Mouse (Mus musculus): ENCODE results near the gene Lysmd4.
"Not testable (repeated sequence)": the region's sequence is repeated elsewhere in the genome, so short reads cannot be mapped to it uniquely, and the experiment has no call there.

Gene Lysmd4

GRCm38 (mm10) chr7:67232504-67232903 is 10.2 kb downstream of the Lysmd4 start:
- no peak for DNase-seq

DNA sequence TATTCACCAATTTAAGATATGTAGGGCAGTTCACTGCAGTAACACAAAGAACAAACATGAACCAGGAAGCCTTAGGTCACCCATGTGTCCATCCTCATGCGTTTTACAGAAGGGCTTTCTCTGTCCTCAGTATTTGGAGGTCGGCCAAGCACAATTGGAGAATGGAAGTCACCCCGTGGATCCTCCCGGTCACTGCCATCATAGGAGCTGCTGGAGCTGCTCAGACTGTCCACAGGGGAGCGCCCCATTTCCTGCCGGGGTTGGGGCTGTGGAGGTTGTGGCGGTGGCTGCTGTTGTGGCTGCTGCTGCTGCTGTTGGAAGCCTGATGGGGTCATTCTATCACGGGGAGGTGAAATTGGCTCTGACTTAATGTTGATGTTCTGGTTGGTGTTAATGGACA is 12.5 kb downstream of the Lysmd4 start:
- no peak for DNase-seq

DNA sequence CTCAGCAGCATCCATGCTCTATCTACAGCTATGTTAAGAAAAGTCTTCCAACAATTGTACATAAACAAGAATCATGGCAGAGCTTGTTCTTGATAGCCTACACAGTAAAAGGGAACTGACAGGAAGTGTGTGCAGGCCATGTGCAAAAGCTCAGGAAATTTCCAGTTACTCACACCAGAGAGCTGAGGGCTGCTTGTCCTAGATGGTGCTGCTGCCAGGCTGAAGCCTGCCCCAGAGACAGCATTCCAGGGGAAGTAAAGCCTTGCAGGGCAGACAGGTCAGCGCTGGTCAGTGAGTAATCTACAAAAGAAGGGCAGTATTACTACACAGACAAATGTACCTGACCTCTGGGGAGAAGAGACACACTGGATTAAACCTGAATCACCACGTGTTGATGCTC is 14.0 kb downstream of the Lysmd4 start:
- no peak for DNase-seq

- DNase-seq: no peak
Observed at GRCm38 (mm10) chr7:67237752-67238151, 15.4 kb downstream of the Lysmd4 start.

DNA sequence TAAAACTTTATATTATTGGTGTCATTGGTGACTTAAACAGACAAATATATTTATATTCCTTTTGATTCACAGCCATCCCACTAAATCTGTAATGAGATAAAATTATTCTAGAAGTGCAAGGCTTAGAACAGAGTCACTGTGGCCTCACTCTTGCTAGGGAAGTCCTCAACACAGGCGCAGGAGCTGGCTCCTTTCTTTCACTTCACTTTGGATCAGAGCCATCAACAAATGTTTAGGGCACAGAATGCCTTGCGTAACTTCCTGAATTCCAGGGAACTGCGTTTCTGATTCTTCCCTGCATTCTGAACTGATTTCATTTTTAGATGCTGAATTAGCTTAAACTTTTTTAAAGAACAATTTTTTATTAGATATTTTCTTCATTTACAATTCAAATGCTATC is 19.6 kb downstream of the Lysmd4 start:
- no peak for DNase-seq

- no peak for DNase-seq
Observed at GRCm38 (mm10) chr7:67243121-67243893, 21.0 kb downstream of the Lysmd4 start.

GRCm38 (mm10) chr7:67243894-67244282 is 21.5 kb downstream of the Lysmd4 start:
- no peak for DNase-seq

DNA sequence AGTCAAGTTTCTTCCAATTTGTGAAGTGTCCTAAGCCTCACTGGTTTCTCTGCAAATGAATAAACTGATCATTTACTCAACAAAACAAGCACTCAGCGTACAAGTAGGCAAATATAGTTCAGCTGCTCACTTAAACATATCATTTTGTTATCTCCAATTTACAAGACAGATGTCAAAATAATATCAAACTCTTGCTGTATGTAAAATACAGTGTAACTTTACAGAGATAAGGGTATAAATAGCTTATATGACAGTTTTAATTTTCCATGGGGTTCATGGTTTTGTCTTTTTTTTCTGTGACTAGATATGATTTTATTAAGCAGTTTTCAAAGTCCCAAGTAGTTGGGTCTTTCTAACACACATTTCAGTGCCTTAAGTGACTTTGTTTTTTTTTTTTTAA is 22.9 kb downstream of the Lysmd4 start:
- DNase-seq: no peak

GRCm38 (mm10) chr7:67246067-67246466 is 23.7 kb downstream of the Lysmd4 start:
- no peak for DNase-seq

DNA sequence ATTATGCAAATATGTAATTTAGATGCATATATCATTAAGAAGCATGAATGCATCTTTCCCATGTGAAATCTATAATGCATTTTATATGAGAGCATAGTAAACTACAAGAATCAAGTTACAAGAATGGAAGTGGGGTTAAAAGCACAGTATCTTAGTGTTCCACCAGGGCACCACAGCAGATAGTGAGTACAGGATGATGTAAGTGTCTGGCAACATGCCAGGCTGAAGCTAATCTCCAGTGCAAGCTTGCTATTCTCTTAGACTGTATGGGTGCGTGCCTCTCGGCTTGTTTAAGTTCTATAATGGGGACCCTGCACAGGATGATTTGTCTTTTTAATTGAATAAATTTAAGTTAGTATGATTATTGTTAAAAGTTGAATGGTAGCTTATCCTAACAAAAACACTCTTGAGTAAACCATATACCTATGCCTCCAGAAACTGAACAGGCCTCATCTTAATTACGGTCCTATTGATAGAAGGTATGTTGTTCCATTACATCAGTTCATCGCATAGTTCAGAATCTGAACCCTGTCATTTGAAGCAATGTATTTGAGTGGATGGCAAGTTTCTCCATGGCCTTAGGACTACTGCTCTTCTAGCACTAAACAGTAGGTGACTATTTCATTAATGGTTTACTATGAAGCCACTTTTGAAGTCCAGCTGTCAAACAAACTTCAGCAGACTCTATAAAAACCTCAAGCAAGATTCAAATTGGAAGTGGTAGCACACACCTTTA is 37.7 kb downstream of the Lysmd4 start:
- peak; percentile 55 for DNase-seq

DNA sequence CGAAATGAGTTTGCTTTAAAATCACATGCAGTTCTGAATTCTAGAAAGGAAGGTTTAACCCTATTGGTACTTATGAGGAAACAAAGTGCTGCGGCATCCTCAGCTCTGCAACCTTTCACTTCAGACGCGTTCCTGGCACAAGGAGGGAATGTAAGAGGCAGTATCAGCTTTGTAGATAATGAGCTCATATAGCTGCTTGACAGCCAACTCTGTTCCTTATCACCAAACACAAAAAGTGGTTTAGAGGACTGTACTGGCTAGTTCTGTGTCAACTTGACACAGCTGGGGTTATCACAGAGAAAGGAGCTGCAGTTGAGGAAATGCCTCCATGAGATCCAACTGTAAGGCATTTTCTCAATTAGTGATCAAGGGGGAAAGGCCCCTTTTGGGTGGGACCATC is 48.1 kb downstream of the Lysmd4 start:
- DNase-seq: not testable (repeated sequence)

- no peak for DNase-seq
Observed at GRCm38 (mm10) chr7:67283581-67283980, 61.2 kb downstream of the Lysmd4 start.

- DNase-seq: no peak
Observed at GRCm38 (mm10) chr7:67287456-67287855, 65.1 kb downstream of the Lysmd4 start.

- DNase-seq: no peak
Observed at GRCm38 (mm10) chr7:67291356-67291755, 69.0 kb downstream of the Lysmd4 start.

DNA sequence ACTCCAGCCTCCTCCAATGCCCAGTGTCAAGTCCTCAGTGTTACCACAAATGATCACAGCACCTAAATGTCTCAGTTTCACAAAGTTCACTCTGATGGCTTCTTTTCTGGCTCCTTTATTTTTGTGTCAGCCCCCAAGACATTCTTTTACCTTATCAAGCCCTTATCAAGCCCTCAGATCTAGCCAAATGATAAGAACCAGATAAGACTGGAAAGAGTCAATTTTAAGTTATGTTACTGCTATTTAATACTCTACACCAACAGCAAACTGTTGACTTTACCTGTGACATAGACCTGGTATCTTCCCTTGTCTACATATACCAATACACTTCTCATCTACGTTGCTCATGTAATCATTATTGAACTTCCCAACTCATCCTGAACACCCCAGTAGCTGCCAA is 74.1 kb downstream of the Lysmd4 start:
- DNase-seq: no peak

DNA sequence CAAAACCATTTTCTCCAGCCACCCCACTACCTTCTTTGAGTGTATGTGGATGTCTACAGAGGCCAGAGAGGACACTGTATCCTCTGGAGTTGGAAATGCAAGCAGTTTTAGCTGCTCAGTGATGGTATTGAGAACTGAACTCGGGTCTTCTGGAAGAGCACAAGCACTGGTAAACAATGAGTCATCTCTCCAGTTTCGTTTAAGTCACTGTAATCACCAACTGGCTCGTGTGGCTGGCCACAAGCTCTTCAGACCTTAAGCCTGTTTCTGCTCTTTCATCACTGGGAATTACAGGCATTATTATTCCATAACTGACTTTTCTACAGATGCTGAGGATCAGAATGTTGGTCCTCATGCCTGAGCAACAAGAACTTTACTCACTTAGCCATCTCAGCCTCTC is 82.6 kb downstream of the Lysmd4 start:
- DNase-seq: no peak

- DNase-seq: no peak
Observed at GRCm38 (mm10) chr7:67307078-67307477, 84.7 kb downstream of the Lysmd4 start.

DNA sequence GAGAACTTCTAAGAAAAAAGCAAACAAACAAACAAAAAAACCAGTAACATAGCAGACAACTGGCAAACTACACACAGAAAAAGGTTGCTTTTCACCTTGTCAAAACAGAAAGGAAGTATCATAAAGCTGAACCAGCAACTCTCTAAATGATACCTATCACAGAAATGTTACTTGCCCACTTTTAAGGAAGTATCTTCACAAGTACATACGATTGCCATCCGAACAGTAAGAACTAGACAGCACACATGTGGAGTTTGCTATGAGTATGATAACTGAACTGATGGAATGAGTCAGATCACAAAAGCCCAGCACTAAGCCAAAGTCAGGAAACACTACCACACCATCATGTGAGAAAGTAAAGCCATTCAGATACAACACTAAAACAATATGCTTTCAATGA is 85.8 kb downstream of the Lysmd4 start:
- no peak for DNase-seq

DNA sequence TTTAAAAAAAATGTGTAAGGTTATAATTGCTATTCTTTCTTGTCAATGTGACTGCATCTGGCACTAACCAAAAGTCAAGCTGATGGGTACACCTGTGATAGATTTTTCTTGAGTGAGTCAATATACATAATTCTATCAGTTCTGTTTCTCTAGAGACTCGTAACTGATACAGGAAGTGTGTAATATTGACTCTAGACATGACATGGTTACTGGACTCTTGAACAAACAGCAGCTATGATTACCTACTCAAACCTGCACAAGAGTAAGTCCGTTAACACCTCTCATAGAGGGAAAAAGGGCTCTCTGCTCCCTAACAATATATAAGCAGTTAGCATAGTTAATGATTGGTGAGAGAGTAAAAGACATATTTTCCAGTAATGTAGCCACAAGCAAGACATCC is 87.8 kb downstream of the Lysmd4 start:
- no peak for DNase-seq

DNA sequence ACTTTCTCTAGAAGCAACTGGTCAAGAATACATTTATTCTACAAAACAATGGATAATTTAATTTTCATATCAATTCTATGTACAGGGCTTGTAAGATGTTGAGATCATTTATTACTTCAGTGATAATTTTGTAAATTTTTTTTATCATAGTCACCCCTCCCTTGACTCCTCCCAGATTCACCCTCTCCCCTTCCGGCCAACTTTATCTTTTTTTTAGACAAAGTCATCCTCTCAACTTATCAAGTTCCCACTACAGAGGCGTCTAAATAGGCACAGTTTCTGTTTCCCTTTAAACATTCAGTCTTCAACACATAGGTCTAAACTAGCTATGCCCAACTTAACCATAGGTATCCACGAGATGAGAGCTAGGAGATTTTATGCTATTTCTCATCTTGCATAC is 90.9 kb downstream of the Lysmd4 start:
- no peak for DNase-seq

- no peak for DNase-seq
Observed at GRCm38 (mm10) chr7:67318697-67319096, 96.4 kb downstream of the Lysmd4 start.

- DNase-seq: no peak
Observed at GRCm38 (mm10) chr7:67320359-67320758, 98.0 kb downstream of the Lysmd4 start.

DNA sequence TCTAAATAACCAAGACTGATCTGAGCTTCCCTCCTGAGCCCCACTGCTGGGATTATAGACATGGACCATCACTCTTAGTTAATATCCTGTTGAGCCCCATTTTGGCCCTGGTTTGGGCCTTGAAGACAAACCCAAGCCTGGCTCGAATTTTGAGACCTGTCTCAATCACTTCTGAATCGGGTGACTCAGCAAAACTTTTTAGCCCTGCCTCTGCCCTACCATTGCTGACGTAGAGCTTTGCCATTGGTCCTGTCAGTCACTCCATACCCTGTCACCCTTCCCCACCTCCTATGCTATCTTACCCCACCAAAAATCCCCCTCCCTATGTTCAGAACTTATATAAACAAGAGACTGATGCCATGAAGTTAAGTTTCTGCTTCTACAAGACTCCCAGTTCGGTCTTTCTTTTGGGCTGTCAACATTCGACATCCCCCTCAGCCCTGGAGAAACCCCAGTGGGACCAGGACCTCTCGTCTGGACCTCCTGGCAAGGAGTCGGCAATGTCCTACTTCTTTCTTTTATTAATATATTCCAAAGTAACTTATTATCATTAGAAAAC is 119.8 kb downstream of the Lysmd4 start:
- no peak for DNase-seq

- DNase-seq: no peak
Observed at GRCm38 (mm10) chr7:67344443-67344842, 122.1 kb downstream of the Lysmd4 start.
